Mouse (Mus musculus) erythroblast, embryonic 14.5 days (primary cell): ENCODE measurements around the gene Kif12.

ENCODE experiments used
- GATA1 ChIP-seq: IDR thresholded peaks from 2 replicates; pipeline ENCODE4 v1.6.1; 2012; ENCODE audit warnings: low read length, inconsistent platforms, mixed read lengths
- TAL1 ChIP-seq: IDR thresholded peaks from 3 replicates; pipeline ENCODE4 v1.6.1; 2012; ENCODE audit warnings: low read length, inconsistent platforms, mixed read lengths

- TF ChIP-seq TAL1 (no peak), GATA1 (no peak)
These were observed 47.7 kb upstream of the Kif12 start for GRCm38 (mm10) chr4:63219635-63220034.
